Mouse (Mus musculus) frontal cortex, adult 2 months (tissue): Measurements from ENCODE around the gene Retreg2. TPM values are rescaled to one million over a fixed set of nuclear protein-coding genes. Genes with fewer than 3 reads are reported as not detected.
A peak's percentile ranks its signal among the peaks of the same experiment; 100 is the strongest.

Source experiments
- DNase-seq, 2 experiments: peaks; one replicate each; pipeline ENCODE4 v3.0.0; 2022; ENCODE audit warnings: low spot score in 1 of 2; ENCODE audit errors: extremely low spot score in 1 of 2
- polyA plus RNA-seq: library from polyadenylated mRNA; depleted of rRNA; stranded (reverse); fragments of >200 nt; gene quantifications from 2 replicates; pipeline ENCODE4 v1.2.3, GENCODE M21; 2012; rRNA removed

The Retreg2 gene
- polyA plus RNA-seq = 189 and 211 TPM in 2 replicates

DNA sequence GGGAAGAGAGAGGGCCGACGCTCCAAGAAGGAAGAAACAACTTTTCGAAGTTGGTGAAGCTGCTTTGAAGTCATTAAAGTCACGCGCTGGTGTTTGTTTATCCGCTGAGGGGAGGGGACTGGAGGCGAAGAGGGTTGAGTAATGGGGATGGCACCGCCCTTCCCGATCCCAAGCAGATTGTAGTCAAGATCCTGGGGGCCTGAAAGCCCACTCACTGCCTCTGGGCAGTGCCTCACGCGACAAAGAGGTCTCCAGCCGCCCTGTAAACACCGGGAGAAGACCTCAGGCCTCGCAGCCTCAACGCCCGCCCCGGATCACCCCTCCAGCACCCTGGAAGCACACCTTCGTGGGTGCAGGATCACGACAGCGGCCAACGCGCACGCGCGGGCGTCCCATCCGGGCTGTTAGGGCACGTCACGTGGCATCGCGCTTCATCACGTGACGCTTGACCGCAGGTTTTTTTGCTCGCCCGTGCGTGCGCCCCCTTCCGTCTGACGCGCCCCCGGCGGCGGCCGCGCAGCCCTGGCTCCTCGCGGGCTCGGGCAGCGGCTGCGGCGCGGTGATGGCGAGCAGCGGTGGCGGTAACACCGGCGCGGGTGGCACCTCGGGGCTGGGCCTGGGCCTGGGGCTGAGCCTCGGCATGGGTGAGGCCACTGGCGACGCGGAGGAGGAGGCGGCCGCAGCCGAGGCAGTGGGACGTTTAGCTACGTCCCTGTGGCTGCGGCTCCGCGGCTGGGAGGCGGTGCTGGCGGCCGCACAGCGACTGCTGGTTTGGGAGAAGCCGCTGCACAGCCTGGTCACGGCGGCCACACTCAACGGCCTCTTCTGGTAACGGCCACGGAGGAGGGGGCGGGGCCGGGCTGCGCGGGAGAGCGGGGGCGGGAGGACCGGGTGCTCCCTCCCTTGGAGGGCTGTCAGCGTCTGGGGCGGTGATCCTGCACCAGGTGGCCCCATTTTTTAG, at the start of gene Retreg2, which contains the start of gene Cnppd1:
Gene Retreg2, plus strand, starts transcription at position 478 of the 961 bp plus-strand sequence.
Gene Cnppd1, minus strand, starts transcription at position 411 of the 961 bp plus-strand sequence.
- peak; percentile 89 to 97 for DNase-seq

DNA sequence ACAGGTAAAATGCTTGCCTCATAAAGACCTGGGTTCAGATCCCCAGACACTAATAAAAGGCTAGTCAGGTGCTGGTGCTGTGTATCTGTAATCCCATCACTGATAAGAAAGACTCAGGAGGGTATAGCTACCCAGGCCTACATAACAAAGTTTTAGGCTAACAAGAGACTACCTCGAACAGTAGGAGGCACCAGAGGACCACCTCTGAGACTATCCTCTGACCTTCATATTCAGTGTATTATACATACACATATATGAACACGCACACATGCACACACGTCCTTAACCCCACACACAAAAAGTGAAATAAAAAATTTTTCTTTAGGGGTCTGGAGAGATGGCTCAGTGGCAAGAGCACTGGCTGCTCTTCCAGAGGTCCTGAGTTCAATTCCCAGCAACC, 20.4 kb upstream of the Retreg2 start:
- DNase-seq = no peak

DNA sequence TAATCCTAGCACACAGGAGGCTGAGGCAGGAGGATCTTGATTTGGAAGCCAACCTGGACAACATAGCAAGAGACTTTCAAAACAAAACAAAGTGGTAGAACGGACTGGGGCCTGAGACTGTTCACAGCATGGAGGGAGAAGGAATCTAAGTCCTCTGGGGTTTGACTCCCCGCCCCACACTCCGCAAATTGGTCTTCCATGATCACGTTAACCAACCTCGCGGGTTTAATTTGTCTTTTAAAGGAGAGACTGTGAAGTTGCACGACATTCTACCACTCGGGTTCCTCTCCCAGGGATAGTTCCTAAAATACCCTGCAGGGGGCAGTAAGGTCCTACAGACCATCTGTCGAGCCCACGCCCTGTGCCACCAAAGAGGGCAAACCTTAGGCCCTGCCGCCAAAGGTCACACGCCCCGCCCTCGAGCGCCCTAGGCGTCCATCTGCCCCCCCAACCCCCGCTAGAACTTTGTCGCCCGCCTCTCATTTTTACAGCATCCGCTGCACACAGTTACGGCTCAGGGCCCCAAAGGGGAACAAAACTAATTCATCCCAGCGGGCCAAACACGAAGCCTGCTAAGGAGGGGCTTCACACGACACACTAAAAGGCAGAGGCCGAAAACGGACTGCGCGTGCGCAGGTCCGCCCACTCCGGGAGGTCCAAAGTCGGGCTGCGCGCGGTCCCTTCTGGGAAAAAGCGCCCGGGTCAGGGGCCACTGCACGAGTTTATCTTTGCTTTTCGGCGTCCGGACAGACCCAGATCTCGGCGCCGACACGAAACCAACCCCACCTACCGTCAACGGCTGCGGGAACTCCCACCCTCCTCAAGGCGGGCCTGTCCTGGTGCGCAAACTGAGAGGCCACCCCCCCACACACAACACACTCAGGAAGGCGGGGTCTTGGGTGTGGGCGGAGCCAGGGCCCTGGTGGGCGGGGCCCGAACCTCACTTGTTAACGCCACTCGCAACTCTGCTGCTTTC, 17.9 kb upstream of the Retreg2 start, which contains the start of gene Nhej1:
Gene Nhej1, minus strand, starts transcription at position 855 of the 976 bp plus-strand sequence.
- DNase-seq = peak; percentile 74 to 90

DNA sequence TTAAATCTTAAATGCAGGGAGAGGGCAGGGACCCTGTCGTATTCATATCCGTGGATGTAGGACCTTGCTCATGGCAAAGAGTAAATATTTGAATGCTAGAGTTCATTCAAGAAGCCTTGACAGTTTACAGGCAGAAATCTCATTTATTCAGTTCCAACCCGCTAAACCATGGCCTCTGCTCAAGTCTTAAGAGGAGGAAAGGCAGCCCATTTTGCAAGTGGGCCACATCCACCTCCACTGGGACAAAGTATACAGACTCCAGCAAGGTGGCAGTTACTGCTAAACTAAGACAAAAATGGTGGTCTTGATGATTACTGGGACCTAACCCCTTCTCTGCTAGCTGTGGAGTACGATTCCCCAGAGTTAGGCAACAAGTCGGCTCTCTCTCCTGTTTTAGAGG, 17.2 kb upstream of the Retreg2 start:
- no peak for DNase-seq

DNA sequence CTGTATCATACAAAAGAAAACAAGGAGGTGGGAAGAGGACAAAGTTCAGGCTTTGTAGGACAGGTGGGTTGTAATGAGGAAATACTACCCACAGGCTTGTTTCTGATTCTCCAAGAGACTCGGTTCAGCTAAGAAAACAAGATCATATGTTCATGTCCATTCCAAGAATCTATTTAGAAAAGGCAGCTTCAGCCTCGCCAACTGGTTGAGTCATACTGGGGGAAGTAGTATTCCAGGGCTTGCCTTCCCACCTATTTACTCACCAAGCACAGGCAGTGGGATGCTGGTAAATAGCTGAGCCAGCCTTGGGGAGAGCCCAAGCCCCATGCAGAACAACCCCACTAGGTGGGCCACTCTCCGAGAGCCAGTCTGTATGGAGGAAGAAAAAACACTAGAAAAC, 13.9 kb upstream of the Retreg2 start:
- no peak for DNase-seq

- no peak for DNase-seq
These were observed 9.0 kb upstream of the Retreg2 start, which contains the start of gene Slc23a3 for GRCm38 (mm10) chr1:75133421-75134207. Slc23a3 (minus strand) TSS chr1:75133890.

- no peak for DNase-seq
These were observed 6.3 kb upstream of the Retreg2 start for GRCm38 (mm10) chr1:75136293-75136692.

GRCm38 (mm10) chr1:75136730-75137129, 5.8 kb upstream of the Retreg2 start:
- no peak for DNase-seq

- no peak for DNase-seq
These were observed 4.1 kb upstream of the Retreg2 start for GRCm38 (mm10) chr1:75138448-75138847.

- no peak for DNase-seq
These were observed 1.9 kb upstream of the Retreg2 start for GRCm38 (mm10) chr1:75140601-75141190.

DNA sequence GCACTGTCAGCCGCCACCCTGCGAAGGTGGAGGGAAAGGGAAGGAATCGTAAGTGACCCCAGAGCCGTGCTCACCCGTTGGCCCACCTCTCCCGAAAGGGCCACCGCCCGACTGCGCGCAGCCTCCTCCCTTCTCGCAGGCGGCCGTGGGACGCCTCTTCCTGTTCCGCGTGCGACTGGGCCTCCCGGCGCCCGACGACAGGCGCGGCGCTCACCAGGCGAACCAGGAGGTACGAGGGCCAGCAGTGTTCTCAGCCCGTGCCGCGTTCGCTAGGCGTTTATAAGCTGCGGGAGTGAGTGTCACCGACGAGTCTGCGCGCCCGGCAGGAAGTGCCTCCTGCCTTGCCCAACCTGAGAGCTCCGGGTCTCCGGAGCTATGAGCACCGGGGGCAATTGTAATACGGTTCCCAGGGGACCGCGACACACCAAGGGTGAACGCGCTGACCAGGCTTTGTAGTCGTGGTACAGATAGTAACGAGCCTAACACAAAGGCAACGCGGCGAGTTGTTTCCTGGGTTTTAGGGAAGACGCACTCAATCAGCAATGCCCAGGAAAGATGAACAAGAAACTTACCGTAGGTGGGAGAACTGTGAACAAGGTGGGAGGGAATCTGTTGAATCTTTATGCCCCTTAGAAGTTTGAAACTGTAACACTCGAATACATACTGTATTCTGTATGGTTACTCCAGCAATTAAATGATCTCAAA, 940 bp upstream of the Retreg2 start:
- DNase-seq = peak in 1 of 2 experiments; percentile 58

GRCm38 (mm10) chr1:75145589-75145988, 3.0 kb downstream of the Retreg2 start:
- DNase-seq = no peak

DNA sequence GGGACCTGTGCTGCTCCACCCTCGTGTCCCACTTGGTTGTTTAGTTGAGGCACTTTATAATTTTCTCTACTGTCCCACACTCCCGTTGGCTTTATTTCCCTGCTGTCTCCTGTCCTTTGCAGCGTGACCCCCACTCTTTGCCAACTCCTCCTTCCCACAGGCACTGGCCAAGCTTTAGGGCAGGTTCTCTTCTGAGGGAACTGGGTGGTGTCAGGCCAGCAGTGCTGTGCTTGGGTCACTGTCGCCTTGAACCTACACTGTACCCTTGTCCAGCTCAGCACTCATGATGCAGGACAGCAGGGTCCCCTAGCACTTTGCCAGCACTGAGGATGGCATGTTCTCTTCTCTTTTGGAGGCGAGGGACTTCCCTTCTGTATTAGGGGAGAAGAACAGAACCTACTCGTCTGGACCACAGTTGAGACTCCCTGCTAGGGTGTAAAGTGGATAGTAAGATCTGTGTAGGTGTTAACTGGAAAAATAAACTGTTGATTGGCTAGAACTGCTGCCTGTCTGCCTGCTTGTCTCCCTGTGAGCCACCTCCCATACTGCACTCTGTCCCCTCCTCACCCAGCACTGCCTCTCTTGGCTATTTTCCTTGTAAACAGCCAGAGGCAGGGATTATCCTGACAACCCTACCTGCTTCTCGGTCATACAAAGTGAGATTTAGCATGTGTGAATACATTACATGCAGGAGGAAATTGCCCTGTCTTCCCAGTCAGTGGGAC, 5.0 kb downstream of the Retreg2 start:
- no peak for DNase-seq

DNA sequence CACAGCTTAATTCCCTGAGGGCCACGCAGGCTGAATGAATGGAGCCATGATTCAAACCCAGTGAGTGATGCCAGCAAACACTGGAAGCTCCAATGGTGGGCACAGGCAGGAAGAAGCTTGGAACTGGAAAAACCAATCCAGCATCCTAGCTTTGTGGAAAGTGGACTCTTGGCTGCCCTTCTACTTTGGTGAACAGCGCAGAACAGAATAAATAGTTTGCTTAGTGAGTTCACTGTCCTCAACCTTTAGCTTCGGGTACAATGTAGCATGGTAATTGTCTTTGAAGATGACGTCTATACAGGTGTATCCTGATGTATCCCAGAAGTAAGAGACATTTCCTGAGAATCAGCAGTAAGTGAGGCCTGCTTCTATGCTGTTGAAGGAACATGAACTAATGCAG, 6.1 kb downstream of the Retreg2 start:
- no peak for DNase-seq

DNA sequence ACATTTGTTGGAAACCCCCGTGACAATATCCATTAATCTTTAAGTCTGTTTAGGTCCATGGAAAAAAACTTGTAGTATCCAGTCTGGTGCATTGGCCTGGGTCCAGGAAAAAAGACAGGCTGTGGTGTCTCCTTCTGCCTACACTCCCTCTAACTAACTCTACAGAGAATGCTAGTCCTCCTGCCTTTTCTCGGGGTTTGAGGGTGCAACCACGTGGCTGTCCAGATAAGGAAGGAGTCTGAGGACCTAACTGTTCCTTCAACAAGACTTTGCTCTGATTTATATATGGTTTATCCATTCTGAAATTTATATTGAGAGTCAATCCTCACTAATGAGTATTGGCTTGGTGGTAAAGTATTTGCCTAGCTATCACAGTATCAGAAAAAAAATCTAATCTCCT, 13.3 kb downstream of the Retreg2 start:
- DNase-seq = no peak

GRCm38 (mm10) chr1:75158990-75159389, 16.4 kb downstream of the Retreg2 start:
- no peak for DNase-seq

GRCm38 (mm10) chr1:75159540-75160255, 17.1 kb downstream of the Retreg2 start:
- DNase-seq = no peak

DNA sequence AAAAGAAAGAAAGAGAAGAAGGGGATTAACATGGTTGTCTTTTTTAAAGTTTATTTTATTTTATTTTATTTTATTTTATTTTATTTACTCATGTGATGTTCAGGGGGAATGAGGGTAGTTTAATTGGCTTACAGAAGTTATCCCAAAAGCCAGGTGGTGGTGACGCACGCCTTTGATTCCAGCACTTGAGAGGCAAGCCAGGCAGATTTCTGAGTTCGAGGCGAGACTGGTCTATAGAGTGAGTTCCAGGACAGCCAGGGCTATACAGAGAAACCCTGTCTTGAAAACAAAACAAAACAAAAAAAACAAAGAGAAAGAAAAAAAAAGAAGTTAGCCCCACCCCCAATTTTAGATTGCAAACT, 17.7 kb downstream of the Retreg2 start:
- no peak for DNase-seq
